Mouse (Mus musculus): Measurements from ENCODE around the gene Tmf1. TPM values are rescaled to one million over a fixed set of nuclear protein-coding genes. Genes with fewer than 3 reads are reported as not detected.

Tmf1 gene
- polyA plus RNA-seq (2014; fragmentation: Nextera tagmentation; extraction: Ambion mirVana) = 36.4 and 37.7 TPM in 2 replicates

DNA sequence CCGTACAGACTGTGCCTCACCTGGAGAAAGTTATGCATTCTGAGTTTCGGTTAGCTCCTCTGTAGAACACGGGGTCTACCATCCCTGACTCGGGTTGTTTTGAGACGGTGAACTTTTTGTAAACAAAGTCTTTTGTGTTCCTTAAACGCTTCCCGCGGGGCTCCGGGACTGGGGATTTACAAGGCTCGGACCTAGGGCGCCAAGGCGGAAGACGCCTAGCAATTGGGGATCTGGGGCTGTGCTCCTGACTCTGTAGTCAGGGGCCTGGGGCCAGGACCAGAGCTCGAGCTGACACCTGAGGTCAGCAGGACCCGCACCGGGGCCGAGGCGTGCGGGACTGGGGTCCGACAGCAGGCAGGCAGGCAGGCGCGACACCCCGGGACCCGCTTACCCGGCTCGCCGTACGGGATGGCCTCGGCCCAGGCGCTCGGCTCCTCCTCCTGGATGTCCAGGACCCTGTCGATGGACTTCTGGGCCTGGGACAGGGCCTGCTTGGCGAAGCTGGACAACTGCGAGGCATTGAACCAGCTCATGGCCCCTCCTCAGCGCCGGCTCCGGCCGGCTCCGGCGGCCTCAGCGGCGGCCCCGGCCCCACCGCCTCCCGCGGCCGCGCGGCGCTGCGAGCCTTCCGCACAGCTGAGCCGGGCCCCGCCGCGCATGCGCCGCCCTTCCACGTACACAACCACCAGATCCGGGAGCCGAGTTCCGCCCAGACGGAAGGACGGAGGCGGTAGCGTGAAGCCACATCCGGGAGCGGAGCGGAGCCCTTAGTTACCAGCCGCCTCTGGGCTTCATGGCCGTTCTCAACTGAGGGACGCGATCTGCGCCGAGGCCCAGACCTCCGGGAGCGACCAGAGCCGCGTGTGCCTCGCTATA, at the start of gene Tmf1:
Gene Tmf1 (minus strand): TSS at position 632 of the 876 bp plus-strand sequence.
- DNase-seq (ENCODE audit: low spot score) (peak; percentile 98), ATAC-seq (ENCODE audit: low read depth) (peak; percentile 98)
- WGBS = 0% methylated on average over 54 of the region's 80 CpGs
- H3K4me3 ChIP-seq (ENCODE audit: low read depth, low read length) = peak within 1 kb of the TSS; percentile 99
- no peaks in the 10 kb centered on the region for H3K9me3 ChIP-seq (ENCODE audit: control insufficient read depth, low read length)
- H3K4me2 ChIP-seq (ENCODE audit: low read depth, low read length) = peak within 1 kb of the TSS; percentile 60
- H3K9ac ChIP-seq (ENCODE audit: low read depth, low read length) = peak within 1 kb of the TSS; percentile 94
- peaks cover 12% of the 10 kb centered on the region for H3K4me1 ChIP-seq (ENCODE audit: control insufficient read depth, insufficient read depth, low read length)
- peak within 1 kb of the TSS; percentile 93 for H3K27ac ChIP-seq (replicated peaks; ENCODE audit: low read depth, low read length)
- H3K27me3 ChIP-seq (replicated peaks; ENCODE audit: control insufficient read depth, insufficient read depth, low read length) = no peaks in the 10 kb centered on the region
- peaks cover 23% of the 10 kb centered on the region for H3K36me3 ChIP-seq (ENCODE audit: control insufficient read depth, insufficient read depth, low read length)

GRCm38 (mm10) chr6:97227067-97227847, 48.3 kb upstream of the Tmf1 start:
- DNase-seq (ENCODE audit: low spot score) (peak; percentile 22), ATAC-seq (ENCODE audit: low read depth) (no peak)
- no peak overlapping the region for H3K27ac ChIP-seq (replicated peaks; ENCODE audit: low read depth, low read length)
- H3K4me1 ChIP-seq (ENCODE audit: control insufficient read depth, insufficient read depth, low read length) = peaks cover 8% of the 10 kb centered on the region
- 91% methylated on average over 9 of the region's 9 CpGs for WGBS
- H3K9me3 ChIP-seq (ENCODE audit: control insufficient read depth, low read length) = no peaks in the 10 kb centered on the region
- no peaks in the 10 kb centered on the region for H3K27me3 ChIP-seq (replicated peaks; ENCODE audit: control insufficient read depth, insufficient read depth, low read length)
- no peak overlapping the region for H3K4me2 ChIP-seq (ENCODE audit: low read depth, low read length)
- no peak overlapping the region for H3K9ac ChIP-seq (ENCODE audit: low read depth, low read length)
- no peak overlapping the region for H3K4me3 ChIP-seq (ENCODE audit: low read depth, low read length)
- peaks cover 29% of the 10 kb centered on the region for H3K36me3 ChIP-seq (ENCODE audit: control insufficient read depth, insufficient read depth, low read length)

- H3K27ac ChIP-seq (replicated peaks; ENCODE audit: low read depth, low read length) = no peak overlapping the region
- H3K4me2 ChIP-seq (ENCODE audit: low read depth, low read length) = no peak overlapping the region
- peaks cover 17% of the 10 kb centered on the region for H3K36me3 ChIP-seq (ENCODE audit: control insufficient read depth, insufficient read depth, low read length)
- no peaks in the 10 kb centered on the region for H3K27me3 ChIP-seq (replicated peaks; ENCODE audit: control insufficient read depth, insufficient read depth, low read length)
- H3K9me3 ChIP-seq (ENCODE audit: control insufficient read depth, low read length) = no peaks in the 10 kb centered on the region
- H3K9ac ChIP-seq (ENCODE audit: low read depth, low read length) = no peak overlapping the region
- H3K4me1 ChIP-seq (ENCODE audit: control insufficient read depth, insufficient read depth, low read length) = peaks cover 19% of the 10 kb centered on the region
- H3K4me3 ChIP-seq (ENCODE audit: low read depth, low read length) = no peak overlapping the region
- ATAC-seq (ENCODE audit: low read depth) = no peak
- no peak for DNase-seq (ENCODE audit: low spot score)
- WGBS = 15% methylated on average over 1 of the region's 1 CpGs
Observed at GRCm38 (mm10) chr6:97226083-97226491, 47.2 kb upstream of the Tmf1 start.

GRCm38 (mm10) chr6:97224505-97224904, 45.6 kb upstream of the Tmf1 start:
- Histone ChIP-seq H3K36me3 (ENCODE audit: control insufficient read depth, insufficient read depth, low read length) (peaks cover 6% of the 10 kb centered on the region), H3K27me3 (replicated peaks; ENCODE audit: control insufficient read depth, insufficient read depth, low read length) (no peaks in the 10 kb centered on the region), H3K4me1 (ENCODE audit: control insufficient read depth, insufficient read depth, low read length) (peaks cover 21% of the 10 kb centered on the region), H3K4me2 (ENCODE audit: low read depth, low read length) (no peak overlapping the region), H3K4me3 (ENCODE audit: low read depth, low read length) (no peak overlapping the region), H3K9ac (ENCODE audit: low read depth, low read length) (no peak overlapping the region), H3K27ac (replicated peaks; ENCODE audit: low read depth, low read length) (no peak overlapping the region), H3K9me3 (ENCODE audit: control insufficient read depth, low read length) (no peaks in the 10 kb centered on the region)
- 93% methylated on average over 8 of the region's 8 CpGs for WGBS
- no peak for DNase-seq (ENCODE audit: low spot score)
- ATAC-seq (ENCODE audit: low read depth) = no peak

DNA sequence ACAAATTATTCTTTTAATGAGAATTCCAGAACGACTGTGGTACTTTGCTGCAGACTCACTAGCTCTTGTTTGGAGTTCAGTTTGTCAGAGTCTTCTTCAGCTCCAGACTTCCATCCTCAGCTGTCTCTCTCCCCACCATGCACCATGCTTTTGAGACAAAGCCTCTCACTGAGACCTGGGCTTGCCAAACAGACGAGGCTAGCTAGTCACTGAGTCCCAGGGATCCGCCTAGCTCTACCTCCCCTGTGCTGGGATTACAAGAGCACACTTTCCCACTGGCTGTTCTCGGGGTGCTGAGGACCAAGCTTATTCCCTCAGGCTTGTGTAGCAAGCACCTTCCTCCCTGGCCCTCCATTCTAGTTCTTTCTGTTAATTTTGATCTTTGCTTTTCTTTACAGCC, 44.6 kb upstream of the Tmf1 start:
- ATAC-seq (ENCODE audit: low read depth) (no peak), DNase-seq (ENCODE audit: low spot score) (peak; percentile 30)
- Histone ChIP-seq H3K9me3 (ENCODE audit: control insufficient read depth, low read length) (no peaks in the 10 kb centered on the region), H3K4me2 (ENCODE audit: low read depth, low read length) (no peak overlapping the region), H3K4me3 (ENCODE audit: low read depth, low read length) (no peak overlapping the region), H3K9ac (ENCODE audit: low read depth, low read length) (no peak overlapping the region), H3K27me3 (replicated peaks; ENCODE audit: control insufficient read depth, insufficient read depth, low read length) (no peaks in the 10 kb centered on the region), H3K27ac (replicated peaks; ENCODE audit: low read depth, low read length) (peak overlapping the region; percentile 53), H3K4me1 (ENCODE audit: control insufficient read depth, insufficient read depth, low read length) (peaks cover 21% of the 10 kb centered on the region), H3K36me3 (ENCODE audit: control insufficient read depth, insufficient read depth, low read length) (no peaks in the 10 kb centered on the region)
- 77% methylated on average over 4 of the region's 4 CpGs for WGBS

- no peaks in the 10 kb centered on the region for H3K9me3 ChIP-seq (ENCODE audit: control insufficient read depth, low read length)
- ATAC-seq (ENCODE audit: low read depth) = peak; percentile 54; the same call in 1 of the 2 replicates
Observed at GRCm38 (mm10) chr6:97222931-97223467, 44.1 kb upstream of the Tmf1 start.

GRCm38 (mm10) chr6:97222321-97222720, 43.4 kb upstream of the Tmf1 start:
- no peaks in the 10 kb centered on the region for H3K36me3 ChIP-seq (ENCODE audit: control insufficient read depth, insufficient read depth, low read length)
- no peaks in the 10 kb centered on the region for H3K27me3 ChIP-seq (replicated peaks; ENCODE audit: control insufficient read depth, insufficient read depth, low read length)
- no peaks in the 10 kb centered on the region for H3K9me3 ChIP-seq (ENCODE audit: control insufficient read depth, low read length)
- ATAC-seq (ENCODE audit: low read depth) (no peak), DNase-seq (ENCODE audit: low spot score) (peak; percentile 18)
- 44% methylated on average over 6 of the region's 6 CpGs for WGBS
- peak overlapping the region; percentile 54 for H3K27ac ChIP-seq (replicated peaks; ENCODE audit: low read depth, low read length)
- no peak overlapping the region for H3K4me2 ChIP-seq (ENCODE audit: low read depth, low read length)
- no peak overlapping the region for H3K9ac ChIP-seq (ENCODE audit: low read depth, low read length)
- peaks cover 21% of the 10 kb centered on the region for H3K4me1 ChIP-seq (ENCODE audit: control insufficient read depth, insufficient read depth, low read length)
- H3K4me3 ChIP-seq (ENCODE audit: low read depth, low read length) = no peak overlapping the region

More at GRCm38 (mm10) chr6:97222931-97223467, 44.1 kb upstream of the Tmf1 start:
- Histone ChIP-seq H3K9ac (ENCODE audit: low read depth, low read length) (no peak overlapping the region), H3K4me3 (ENCODE audit: low read depth, low read length) (no peak overlapping the region), H3K4me1 (ENCODE audit: control insufficient read depth, insufficient read depth, low read length) (peaks cover 21% of the 10 kb centered on the region), H3K27me3 (replicated peaks; ENCODE audit: control insufficient read depth, insufficient read depth, low read length) (no peaks in the 10 kb centered on the region), H3K4me2 (ENCODE audit: low read depth, low read length) (peak overlapping the region; percentile 1; the same call in 1 of the 2 replicates), H3K27ac (replicated peaks; ENCODE audit: low read depth, low read length) (peak overlapping the region; percentile 54), H3K36me3 (ENCODE audit: control insufficient read depth, insufficient read depth, low read length) (no peaks in the 10 kb centered on the region)
- DNase-seq (ENCODE audit: low spot score) = peak; percentile 86
- 43% methylated on average over 5 of the region's 5 CpGs for WGBS

Measured in embryonic facial prominence, embryonic 14.5 days (tissue).